Mouse (Mus musculus): ENCODE data around the gene Msi1. TPM values are rescaled to one million over a fixed set of nuclear protein-coding genes. Genes with fewer than 3 reads are reported as not detected.
A peak's percentile ranks its signal among the peaks of the same experiment; 100 is the strongest.

The Msi1 gene
- polyA plus RNA-seq, 1 experiment from 2014 or later: 8.0 TPM

DNA sequence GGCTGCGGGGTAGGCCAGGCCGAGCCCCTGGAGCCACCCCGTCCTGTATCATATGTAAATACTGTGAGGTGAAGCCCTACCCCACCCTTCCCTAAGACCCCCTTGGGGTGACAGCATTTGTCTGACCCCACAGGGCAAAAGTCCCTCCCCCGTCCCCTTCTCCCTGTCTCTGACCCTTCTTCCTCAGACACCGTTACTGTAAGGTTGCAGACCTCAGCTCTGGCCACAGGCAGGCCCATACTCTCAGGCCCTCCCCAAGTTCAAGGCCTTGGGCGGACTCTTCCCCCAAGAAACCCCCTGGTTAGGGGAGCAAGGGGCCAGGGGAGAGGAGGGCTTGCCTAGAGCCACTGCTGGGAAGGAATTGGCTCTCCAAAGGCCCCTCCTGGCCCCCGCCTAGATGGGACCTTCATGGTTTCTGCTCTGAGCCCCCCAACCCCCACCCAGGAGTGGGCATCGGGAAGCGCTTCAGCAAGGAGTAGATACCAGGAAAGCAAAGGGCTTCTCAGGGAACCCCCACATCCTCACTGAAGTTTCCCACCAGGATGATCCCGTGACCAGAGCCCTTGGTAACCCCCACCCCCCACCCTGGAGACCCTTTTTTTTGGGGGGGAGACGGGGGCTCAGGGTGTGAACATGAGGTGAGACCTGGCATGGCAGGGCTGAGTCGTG lies 25.2 kb downstream of the Msi1 start:
- Histone ChIP-seq H3K27ac (no peak overlapping the region), H3K4me2 (no peak overlapping the region), H3K9ac (no peak overlapping the region), H3K4me3 (replicated peaks) (no peak overlapping the region), H3K9me3 (no peaks in the 10 kb centered on the region), H3K27me3 (replicated peaks) (no peaks in the 10 kb centered on the region), H3K36me3 (0 out of 2 replicates have a peak, but pooled peaks cover 10% of the 10 kb centered on the region), H3K4me1 (no peaks in the 10 kb centered on the region)
- no peak for ATAC-seq (ENCODE audit: insufficient read depth, low FRiP score, low read depth)
- WGBS: 76% methylated on average over 12 of the region's 12 CpGs

DNA sequence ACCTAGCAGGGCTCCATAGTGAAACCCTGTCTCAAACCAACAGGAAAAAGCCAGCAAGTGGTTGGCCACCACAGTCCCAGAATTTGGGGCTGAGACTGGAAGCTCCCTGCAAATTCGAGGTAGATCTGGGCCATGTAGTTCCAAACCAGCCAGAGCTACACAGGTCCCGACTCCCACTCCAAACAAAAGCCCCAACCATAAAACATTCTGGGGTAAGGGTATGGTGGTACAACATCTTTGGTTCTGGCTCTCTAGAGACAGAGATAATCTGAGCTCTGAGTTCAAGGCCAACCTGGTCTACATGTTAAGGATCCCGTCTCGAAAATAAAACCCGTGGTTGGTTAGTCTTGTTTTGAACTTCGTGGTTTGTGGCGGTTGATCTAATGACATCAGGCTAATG lies 26.4 kb downstream of the Msi1 start:
- no peak overlapping the region for H3K4me2 ChIP-seq
- ATAC-seq (ENCODE audit: insufficient read depth, low FRiP score, low read depth): no peak
- H3K36me3 ChIP-seq: 0 out of 2 replicates have a peak, but pooled peaks cover 6% of the 10 kb centered on the region
- no peaks in the 10 kb centered on the region for H3K9me3 ChIP-seq
- H3K4me1 ChIP-seq: no peaks in the 10 kb centered on the region
- H3K4me3 ChIP-seq (replicated peaks): no peak overlapping the region
- WGBS: 80% methylated on average over 7 of the region's 7 CpGs
- no peaks in the 10 kb centered on the region for H3K27me3 ChIP-seq (replicated peaks)
- H3K9ac ChIP-seq: no peak overlapping the region
- H3K27ac ChIP-seq: no peak overlapping the region

DNA sequence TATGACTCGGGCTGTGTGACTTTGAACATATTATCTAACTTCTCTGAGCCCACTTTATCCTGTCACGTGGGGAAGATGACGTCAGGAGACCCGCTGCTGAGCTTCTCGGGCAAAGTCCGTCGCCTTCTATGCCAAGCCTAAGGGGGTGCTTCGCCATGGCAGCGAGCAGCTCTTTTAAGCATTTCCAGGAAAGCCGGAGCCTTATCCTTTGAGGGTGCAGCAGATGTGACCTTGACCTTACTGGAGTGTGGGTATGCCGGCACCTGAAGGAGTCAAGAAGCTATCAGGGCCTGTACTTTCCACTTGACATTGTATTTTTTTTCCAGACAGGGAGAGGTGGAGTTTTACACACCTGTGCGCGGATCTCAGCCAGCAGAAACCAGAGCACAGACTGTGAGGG lies 29.5 kb downstream of the Msi1 start:
- peak; percentile 37; the same call in 1 of the 2 replicates for ATAC-seq (ENCODE audit: insufficient read depth, low FRiP score, low read depth)
- Histone ChIP-seq H3K4me1 (no peaks in the 10 kb centered on the region), H3K9ac (no peak overlapping the region), H3K9me3 (no peaks in the 10 kb centered on the region), H3K4me3 (replicated peaks) (no peak overlapping the region), H3K4me2 (no peak overlapping the region), H3K27ac (no peak overlapping the region), H3K36me3 (no peaks in the 10 kb centered on the region), H3K27me3 (replicated peaks) (no peaks in the 10 kb centered on the region)
- WGBS: 55% methylated on average over 13 of the region's 13 CpGs

DNA sequence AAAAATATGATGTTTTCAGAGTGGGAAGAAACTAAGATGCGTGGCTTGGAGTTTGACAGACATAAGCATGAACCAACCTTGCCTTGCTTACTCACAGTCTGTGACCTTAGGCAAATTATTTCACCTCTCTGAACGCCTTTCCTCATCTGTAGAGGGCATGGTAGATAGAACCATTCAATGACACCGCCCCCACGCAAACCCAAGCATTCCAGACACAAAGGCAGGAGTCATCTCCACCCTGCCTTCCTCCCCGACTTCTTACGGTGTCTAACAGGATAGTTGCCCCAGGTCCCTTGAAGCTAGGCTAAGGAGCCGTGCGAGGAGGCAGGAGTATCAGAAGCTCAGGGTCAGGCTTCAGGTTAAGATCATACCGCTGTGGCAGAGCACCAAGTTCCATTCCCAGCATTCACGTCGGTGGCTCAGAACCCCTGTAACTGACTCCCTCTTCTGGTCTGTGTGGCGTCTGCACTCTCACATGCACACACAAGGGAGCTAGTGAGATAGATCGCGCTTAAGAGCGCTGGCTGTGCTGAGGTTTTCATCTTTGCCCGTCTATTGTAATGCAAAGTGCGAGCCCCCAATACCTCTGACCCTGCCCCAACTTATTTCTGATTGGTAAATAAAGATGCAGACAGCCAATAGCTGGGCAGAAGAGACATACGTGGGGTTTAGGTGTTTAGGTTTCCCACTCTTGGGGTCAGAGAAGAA lies 35.2 kb downstream of the Msi1 start:
- Histone ChIP-seq H3K4me2 (no peak overlapping the region), H3K4me1 (no peaks in the 10 kb centered on the region), H3K9me3 (no peaks in the 10 kb centered on the region), H3K27me3 (replicated peaks) (no peaks in the 10 kb centered on the region), H3K36me3 (no peaks in the 10 kb centered on the region), H3K9ac (no peak overlapping the region), H3K4me3 (replicated peaks) (no peak overlapping the region), H3K27ac (no peak overlapping the region)
- no peak for ATAC-seq (ENCODE audit: insufficient read depth, low FRiP score, low read depth)
- 73% methylated on average over 18 of the region's 18 CpGs for WGBS

DNA sequence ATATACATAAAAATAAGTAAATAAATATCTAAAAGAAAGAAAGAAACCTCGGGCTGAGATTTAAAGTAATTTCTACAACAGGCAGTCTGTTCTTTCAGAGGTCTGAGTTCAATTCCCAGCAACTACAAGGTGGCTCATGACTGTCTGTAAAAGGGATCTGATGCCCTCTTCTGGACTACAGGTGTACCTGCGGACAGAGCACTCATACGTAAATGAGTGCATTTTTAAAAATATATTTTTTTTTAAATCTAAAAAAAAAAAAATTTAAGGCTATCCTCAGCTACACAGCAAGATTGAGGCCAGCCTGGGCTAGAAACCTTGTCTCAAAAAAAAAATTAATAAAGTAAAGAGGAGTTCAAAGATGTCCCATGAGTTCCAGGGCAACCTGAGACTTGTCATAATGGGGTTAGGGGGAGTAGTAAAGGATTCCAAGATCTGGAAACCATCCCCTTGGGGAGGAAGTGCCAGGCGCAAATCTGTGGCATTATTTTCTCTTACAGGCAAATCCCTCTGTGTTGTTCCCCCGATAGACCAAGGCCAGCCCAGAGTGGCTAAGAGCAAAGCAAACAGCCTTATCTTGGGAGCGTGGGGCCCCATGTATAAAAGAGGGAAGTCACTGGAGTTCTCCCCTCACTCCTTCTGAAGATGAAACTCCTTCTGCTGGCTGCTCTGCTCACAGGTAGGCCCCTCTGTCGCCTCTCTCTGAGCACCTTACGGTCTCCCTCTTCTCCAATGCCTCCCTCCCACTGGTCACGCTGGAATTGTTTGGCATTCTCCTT lies 36.4 kb downstream of the Msi1 start, which contains the start of gene Pla2g1b:
Gene Pla2g1b (plus strand): TSS at position 621 of the 779 bp plus-strand sequence.
- no peak within 1 kb of the TSS for H3K4me2 ChIP-seq
- H3K36me3 ChIP-seq: no peaks in the 10 kb centered on the region
- no peaks in the 10 kb centered on the region for H3K9me3 ChIP-seq
- H3K4me3 ChIP-seq (replicated peaks): no peak within 1 kb of the TSS
- H3K4me1 ChIP-seq: no peaks in the 10 kb centered on the region
- ATAC-seq (ENCODE audit: insufficient read depth, low FRiP score, low read depth): 0 out of 2 replicates have a peak, but pooled peaks have one; percentile 56
- WGBS: 33% methylated on average over 9 of the region's 9 CpGs
- H3K9ac ChIP-seq: no peak within 1 kb of the TSS
- H3K27ac ChIP-seq: no peak within 1 kb of the TSS
- no peaks in the 10 kb centered on the region for H3K27me3 ChIP-seq (replicated peaks)

DNA sequence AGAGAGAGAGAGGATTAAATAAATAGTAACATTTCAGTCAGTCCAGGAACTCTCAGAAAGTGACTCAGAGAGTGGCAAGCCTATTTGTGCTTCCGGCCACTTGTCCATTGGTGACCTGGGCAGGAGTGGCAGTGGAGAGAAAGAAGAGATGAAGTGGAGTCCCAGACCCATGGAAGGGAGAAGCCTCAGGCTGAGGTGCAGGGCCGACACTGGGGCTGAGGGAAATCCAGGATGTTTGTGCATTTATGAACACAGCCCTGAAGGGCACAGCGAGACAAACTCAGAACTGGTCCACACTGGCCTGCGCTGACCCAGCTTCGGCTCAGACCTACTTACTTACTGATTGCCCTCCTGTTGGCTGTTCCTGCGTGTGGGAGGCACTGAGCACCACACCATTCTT lies 40.4 kb downstream of the Msi1 start:
- 0 out of 2 replicates have a peak, but pooled peaks have one; percentile 20 for ATAC-seq (ENCODE audit: insufficient read depth, low FRiP score, low read depth)
- Histone ChIP-seq H3K27me3 (replicated peaks) (no peaks in the 10 kb centered on the region), H3K4me2 (no peak overlapping the region), H3K9ac (no peak overlapping the region), H3K27ac (no peak overlapping the region), H3K36me3 (no peaks in the 10 kb centered on the region), H3K4me1 (no peaks in the 10 kb centered on the region), H3K9me3 (no peaks in the 10 kb centered on the region), H3K4me3 (replicated peaks) (no peak overlapping the region)
- WGBS: 63% methylated on average over 6 of the region's 6 CpGs

DNA sequence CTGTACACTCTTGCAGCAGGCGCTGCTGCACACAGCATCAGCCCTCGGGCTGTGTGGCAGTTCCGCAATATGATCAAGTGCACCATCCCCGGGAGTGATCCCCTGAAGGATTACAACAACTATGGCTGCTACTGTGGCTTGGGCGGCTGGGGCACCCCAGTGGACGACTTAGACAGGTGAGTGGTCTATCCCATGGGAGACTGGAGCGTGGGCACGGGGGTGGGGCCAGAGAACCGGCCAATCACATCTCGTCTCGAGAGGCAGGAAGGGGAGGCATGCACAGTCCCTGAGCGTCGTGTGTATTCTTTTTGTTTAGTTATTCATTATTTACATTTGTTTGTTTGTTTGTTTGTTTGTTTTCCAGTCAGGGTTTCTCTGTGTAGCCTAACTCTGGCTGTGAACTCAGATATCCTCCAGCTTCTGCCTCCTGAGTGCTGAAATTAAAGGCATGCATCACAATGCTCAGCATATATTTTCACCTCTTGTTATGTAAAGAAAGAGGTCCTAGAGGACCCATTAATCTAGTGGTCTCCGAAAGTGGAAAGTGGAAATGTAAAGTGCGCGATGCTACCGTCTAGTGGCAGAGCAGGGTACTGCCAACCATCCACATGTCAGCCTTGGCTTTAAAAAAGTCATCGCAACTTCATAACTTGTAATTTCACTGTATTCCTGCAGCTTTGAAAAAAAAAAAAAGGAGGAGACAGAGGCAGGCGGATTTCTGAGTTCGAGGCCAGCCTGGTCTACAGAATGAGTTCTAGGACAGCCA lies 41.5 kb downstream of the Msi1 start:
- H3K4me3 ChIP-seq (replicated peaks): no peak overlapping the region
- no peak overlapping the region for H3K9ac ChIP-seq
- no peak for ATAC-seq (ENCODE audit: insufficient read depth, low FRiP score, low read depth)
- H3K27ac ChIP-seq: no peak overlapping the region
- no peak overlapping the region; the same call in 1 of the 2 replicates for H3K4me2 ChIP-seq
- no peaks in the 10 kb centered on the region for H3K36me3 ChIP-seq
- 36% methylated on average over 20 of the region's 20 CpGs for WGBS
- H3K9me3 ChIP-seq: no peaks in the 10 kb centered on the region
- no peaks in the 10 kb centered on the region for H3K27me3 ChIP-seq (replicated peaks)
- H3K4me1 ChIP-seq: no peaks in the 10 kb centered on the region; the same call in 1 of the 2 replicates

DNA sequence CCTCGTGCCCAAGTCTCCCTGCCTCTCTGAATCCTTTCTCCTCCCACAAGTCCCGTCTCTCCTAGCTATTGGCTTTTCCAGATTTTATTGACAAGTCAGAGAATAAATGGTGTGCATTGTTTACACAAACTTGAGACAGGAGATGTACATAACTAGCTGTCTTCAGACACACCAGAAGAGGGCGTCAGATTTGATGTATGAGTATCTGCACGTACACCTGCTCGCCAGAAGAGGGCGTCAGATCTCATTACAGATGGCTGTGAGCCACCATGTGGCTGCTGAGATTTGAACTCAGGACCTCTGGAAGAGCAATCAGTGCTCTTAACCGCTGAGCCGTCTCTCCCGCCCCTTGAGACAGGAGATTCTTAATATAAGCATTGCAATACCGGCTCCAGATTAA lies 43.8 kb downstream of the Msi1 start:
- H3K4me3 ChIP-seq (replicated peaks): no peak overlapping the region
- H3K9ac ChIP-seq: no peak overlapping the region
- no peaks in the 10 kb centered on the region for H3K36me3 ChIP-seq
- no peak for ATAC-seq (ENCODE audit: insufficient read depth, low FRiP score, low read depth)
- H3K9me3 ChIP-seq: no peaks in the 10 kb centered on the region
- no peaks in the 10 kb centered on the region for H3K27me3 ChIP-seq (replicated peaks)
- H3K4me2 ChIP-seq: no peak overlapping the region
- 68% methylated on average over 10 of the region's 10 CpGs for WGBS
- no peaks in the 10 kb centered on the region; the same call in 1 of the 2 replicates for H3K4me1 ChIP-seq
- no peak overlapping the region for H3K27ac ChIP-seq

DNA sequence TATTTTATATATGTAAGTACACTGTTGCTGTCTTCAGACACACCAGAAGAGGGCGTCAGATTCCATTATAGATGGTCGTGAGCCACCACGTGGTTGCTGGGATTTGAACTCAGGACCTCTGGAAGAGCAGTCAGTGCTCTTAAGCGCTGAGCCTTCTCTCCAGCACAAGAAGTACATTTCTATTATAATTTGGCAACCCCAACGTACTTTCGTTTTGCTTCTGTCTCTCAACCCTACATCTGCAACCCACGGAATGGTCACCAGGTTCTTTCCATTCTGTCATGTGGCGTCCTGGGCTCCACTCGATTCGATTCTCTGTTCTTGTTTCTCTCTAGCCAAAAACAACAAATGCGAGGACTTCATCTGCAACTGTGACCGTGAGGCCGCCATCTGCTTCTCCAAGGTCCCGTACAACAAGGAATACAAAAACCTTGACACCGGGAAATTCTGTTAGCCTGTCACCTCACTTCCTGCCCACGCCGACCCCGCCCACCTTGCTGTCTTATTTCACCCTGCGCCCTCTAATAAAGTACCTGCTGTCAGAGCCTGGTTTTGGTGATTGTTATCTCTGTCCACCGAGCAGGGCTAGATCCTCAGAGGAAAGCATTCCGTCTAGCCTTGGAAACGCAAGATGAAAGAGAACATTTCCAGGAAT lies 44.9 kb downstream of the Msi1 start:
- Histone ChIP-seq H3K36me3 (no peaks in the 10 kb centered on the region), H3K4me1 (no peaks in the 10 kb centered on the region; the same call in 1 of the 2 replicates), H3K9me3 (no peaks in the 10 kb centered on the region), H3K4me3 (replicated peaks) (no peak overlapping the region), H3K27me3 (replicated peaks) (no peaks in the 10 kb centered on the region), H3K9ac (no peak overlapping the region), H3K27ac (no peak overlapping the region), H3K4me2 (no peak overlapping the region)
- ATAC-seq (ENCODE audit: insufficient read depth, low FRiP score, low read depth): no peak
- 62% methylated on average over 22 of the region's 22 CpGs for WGBS

DNA sequence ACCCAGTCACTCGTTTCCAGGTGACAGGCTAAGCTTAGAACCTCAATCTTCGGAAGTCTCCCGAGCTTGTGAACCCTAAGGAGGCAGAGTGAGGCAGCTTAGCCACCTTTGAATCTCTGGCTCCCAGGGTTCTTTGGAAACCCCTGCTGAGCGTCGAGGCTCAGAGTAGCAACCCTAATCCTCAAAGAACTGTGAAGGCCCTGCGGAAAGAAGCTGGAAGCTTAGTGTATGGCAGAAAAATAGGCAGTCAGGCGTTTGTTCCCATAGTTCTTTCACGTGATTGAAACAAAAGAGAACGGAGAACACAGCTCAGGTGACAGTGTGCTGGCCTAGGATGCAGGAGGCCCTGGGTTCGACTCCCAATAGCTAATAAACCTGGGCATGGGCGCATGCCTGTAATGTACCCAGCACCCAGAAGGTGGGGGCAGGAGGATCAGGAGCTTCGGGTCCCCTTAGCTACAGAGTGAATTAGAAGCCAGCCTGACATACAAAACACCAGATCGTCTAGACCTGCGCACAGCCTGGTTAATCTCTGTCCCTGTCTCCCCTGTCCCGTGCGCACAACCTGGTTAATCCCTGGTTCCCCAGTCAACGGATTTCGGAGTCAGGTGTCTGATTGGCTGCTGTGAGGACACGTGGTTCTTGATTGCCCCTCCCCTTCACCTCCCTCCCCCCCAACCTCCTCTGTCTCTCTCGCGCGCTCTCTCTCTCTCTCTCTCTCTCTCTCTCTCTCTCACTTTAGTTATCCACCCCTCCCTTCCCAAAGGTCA lies 46.1 kb downstream of the Msi1 start:
- no peaks in the 10 kb centered on the region for H3K9me3 ChIP-seq

More for the DNA sequence above, 46.1 kb downstream of the Msi1 start:
- Histone ChIP-seq H3K36me3 (0 out of 2 replicates have a peak, but pooled peaks cover 6% of the 10 kb centered on the region), H3K4me2 (peak overlapping the region; percentile 62), H3K9ac (peak overlapping the region; percentile 34; the same call in 1 of the 2 replicates), H3K4me1 (peaks cover 3% of the 10 kb centered on the region; the same call in 1 of the 2 replicates), H3K4me3 (replicated peaks) (peak overlapping the region; percentile 40), H3K27ac (no peak overlapping the region), H3K27me3 (replicated peaks) (no peaks in the 10 kb centered on the region)
- ATAC-seq (ENCODE audit: insufficient read depth, low FRiP score, low read depth): peak; percentile 74
- 13% methylated on average over 22 of the region's 22 CpGs for WGBS

Data from stomach, embryonic 15.5 days (tissue).